Mouse (Mus musculus): ENCODE data around the gene Sez6. TPM values are rescaled to one million over a fixed set of nuclear protein-coding genes. Genes with fewer than 3 reads are reported as not detected.

Sez6 gene
- polyA plus RNA-seq, 1 experiment from 2014 or later, result 0.80 TPM

DNA sequence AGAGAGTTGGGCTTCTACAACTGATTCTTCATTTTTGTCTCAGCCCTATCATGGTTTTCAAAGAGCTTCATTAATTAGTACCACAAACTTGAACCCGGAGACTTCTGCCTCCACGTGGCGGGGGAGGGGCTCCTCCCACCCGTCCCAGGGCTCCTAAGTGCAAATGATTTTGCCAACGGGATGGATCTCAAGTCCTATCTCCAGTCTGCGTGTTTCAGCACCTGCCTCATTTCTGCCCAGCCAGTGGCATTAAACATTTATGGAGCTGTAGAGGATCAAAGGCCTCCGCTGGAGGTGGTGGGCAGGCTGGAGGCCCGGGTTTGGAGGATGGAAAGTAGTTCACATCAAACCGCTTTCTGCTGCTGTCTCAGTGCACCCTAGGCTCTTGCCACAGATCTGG, 3.9 kb upstream of the Sez6 start:
- no peak overlapping the region for H3K27ac ChIP-seq (ENCODE audit: low read depth, low read length)
- peaks cover 31% of the 10 kb centered on the region for H3K27me3 ChIP-seq (replicated peaks; ENCODE audit: control insufficient read depth, insufficient read depth, low read length)
- 17% methylated on average over 9 of the region's 9 CpGs for WGBS

DNA sequence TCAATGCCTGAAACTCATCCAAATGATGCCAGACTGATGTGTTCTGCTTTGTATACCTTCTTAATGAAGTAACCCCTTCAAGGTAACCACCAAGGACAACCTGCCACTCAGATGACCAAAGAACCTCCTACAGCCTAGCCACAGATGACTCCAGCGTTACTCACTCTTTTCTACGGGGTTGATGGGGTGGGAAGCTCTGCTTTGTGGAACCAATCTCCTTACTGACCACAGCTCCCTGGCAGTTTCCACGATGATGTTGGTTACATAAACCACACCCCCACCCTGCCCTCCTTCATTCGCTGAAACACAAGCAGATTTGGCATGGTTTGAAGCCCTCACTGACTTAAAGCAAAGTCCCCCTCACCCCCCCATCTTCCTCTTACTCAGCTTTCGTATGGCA, 2.8 kb upstream of the Sez6 start:
- no peak overlapping the region for H3K9ac ChIP-seq (ENCODE audit: low read depth, low read length)
- WGBS, result 72% methylated on average over 5 of the region's 5 CpGs

More for the DNA sequence above, 3.9 kb upstream of the Sez6 start:
- H3K4me3 ChIP-seq (ENCODE audit: low read depth, low read length), result no peak overlapping the region
- H3K4me1 ChIP-seq (replicated peaks; ENCODE audit: control insufficient read depth, insufficient read depth, low read length), result 0 out of 2 replicates have a peak, but pooled peaks cover 6% of the 10 kb centered on the region
- no peak overlapping the region for H3K9ac ChIP-seq (ENCODE audit: low read depth, low read length)
- no peak for ATAC-seq
- no peak for TF ChIP-seq CTCF (IDR thresholded peaks at IDR 0.05; ENCODE audit: low read depth)
- H3K4me2 ChIP-seq (replicated peaks; ENCODE audit: low read depth), result no peak overlapping the region
- H3K36me3 ChIP-seq (ENCODE audit: control insufficient read depth, insufficient read depth), result no peaks in the 10 kb centered on the region
- H3K9me3 ChIP-seq (ENCODE audit: control insufficient read depth), result no peaks in the 10 kb centered on the region

DNA sequence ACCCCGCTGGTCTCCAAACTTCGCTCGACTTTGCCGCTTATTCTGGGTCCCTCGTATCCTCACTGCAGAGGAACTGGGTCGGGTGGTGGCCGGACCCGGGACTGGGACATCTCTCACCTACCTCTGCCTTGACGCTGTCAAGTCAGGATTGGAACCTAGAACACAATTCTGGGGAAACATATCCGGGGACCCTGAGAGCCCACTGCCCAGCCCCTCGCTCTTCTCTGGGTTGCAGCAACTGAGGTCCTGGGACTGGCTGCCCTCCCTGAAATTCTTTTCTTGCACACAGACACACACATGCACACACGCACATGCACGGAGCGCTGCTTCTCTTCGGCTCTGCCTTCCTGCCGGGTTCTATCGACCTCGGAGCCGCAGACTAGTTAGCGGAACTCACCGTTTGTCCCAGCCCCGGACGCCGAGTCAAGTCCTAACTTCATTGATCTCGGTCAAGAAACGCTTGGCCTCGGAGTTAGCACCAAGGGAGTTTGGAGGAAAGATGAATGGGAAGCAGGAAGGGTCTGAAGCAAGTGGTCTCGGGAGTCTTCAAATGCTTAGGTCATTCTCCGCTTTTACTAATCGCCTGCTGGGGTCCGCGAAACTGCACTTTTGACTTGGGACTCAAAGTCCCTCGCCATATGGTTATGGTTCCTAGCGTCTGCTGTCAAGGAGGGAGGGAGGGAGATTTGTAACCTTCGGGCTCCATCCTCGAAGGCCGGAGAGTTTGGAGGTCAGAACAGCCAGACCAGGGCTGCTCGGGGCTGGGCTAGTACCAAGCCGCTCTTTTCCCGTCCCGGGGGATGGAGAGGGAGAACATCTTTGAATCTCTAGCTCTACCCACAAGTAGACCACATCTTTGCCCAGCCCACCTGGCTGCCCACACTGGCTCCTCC, 1.2 kb downstream of the Sez6 start:
- Histone ChIP-seq H3K9me3 (ENCODE audit: control insufficient read depth) (no peaks in the 10 kb centered on the region), H3K9ac (ENCODE audit: low read depth, low read length) (no peak overlapping the region), H3K36me3 (ENCODE audit: control insufficient read depth, insufficient read depth) (no peaks in the 10 kb centered on the region), H3K27me3 (replicated peaks; ENCODE audit: control insufficient read depth, insufficient read depth, low read length) (peaks cover 69% of the 10 kb centered on the region), H3K4me3 (ENCODE audit: low read depth, low read length) (peak overlapping the region; percentile 49), H3K4me1 (replicated peaks; ENCODE audit: control insufficient read depth, insufficient read depth, low read length) (0 out of 2 replicates have a peak, but pooled peaks cover 6% of the 10 kb centered on the region), H3K4me2 (replicated peaks; ENCODE audit: low read depth) (peak overlapping the region; percentile 91), H3K27ac (ENCODE audit: low read depth, low read length) (no peak overlapping the region)
- 2% methylated on average over 41 of the region's 41 CpGs for WGBS
- ATAC-seq, result no peak
- no peak for TF ChIP-seq CTCF (IDR thresholded peaks at IDR 0.05; ENCODE audit: low read depth)

More for the DNA sequence above, 2.8 kb upstream of the Sez6 start:
- Histone ChIP-seq H3K27me3 (replicated peaks; ENCODE audit: control insufficient read depth, insufficient read depth, low read length) (peaks cover 43% of the 10 kb centered on the region), H3K27ac (ENCODE audit: low read depth, low read length) (no peak overlapping the region), H3K9me3 (ENCODE audit: control insufficient read depth) (no peaks in the 10 kb centered on the region), H3K36me3 (ENCODE audit: control insufficient read depth, insufficient read depth) (no peaks in the 10 kb centered on the region), H3K4me1 (replicated peaks; ENCODE audit: control insufficient read depth, insufficient read depth, low read length) (0 out of 2 replicates have a peak, but pooled peaks cover 6% of the 10 kb centered on the region), H3K4me2 (replicated peaks; ENCODE audit: low read depth) (no peak overlapping the region), H3K4me3 (ENCODE audit: low read depth, low read length) (no peak overlapping the region)
- no peak for ATAC-seq
- TF ChIP-seq CTCF (IDR thresholded peaks at IDR 0.05; ENCODE audit: low read depth), result no peak

DNA sequence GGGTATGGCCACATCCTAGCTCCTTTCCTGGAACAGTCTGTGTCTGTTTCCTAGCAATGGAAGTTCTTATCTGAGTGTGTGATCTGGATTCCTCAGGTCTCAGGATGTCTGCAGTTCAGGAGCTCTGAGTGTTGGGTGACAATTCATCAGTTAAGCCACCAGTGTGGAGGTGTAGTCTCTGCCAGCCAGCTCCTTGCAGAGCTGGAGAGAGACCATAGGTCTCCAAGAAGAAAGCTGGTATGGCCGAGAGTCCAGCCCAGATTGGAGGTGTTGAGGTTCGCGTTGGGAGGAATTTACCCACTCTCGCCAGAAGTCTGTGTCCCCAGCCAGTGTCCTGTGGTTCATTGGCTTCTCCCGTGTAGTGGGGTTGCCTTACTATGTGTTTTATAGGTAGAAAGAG, 2.0 kb downstream of the Sez6 start:
- ATAC-seq, result no peak
- H3K27ac ChIP-seq (ENCODE audit: low read depth, low read length), result no peak overlapping the region
- H3K9me3 ChIP-seq (ENCODE audit: control insufficient read depth), result no peaks in the 10 kb centered on the region
- peaks cover 71% of the 10 kb centered on the region for H3K27me3 ChIP-seq (replicated peaks; ENCODE audit: control insufficient read depth, insufficient read depth, low read length)
- TF ChIP-seq CTCF (IDR thresholded peaks at IDR 0.05; ENCODE audit: low read depth), result no peak
- 27% methylated on average over 5 of the region's 5 CpGs for WGBS
- H3K4me3 ChIP-seq (ENCODE audit: low read depth, low read length), result no peak overlapping the region
- no peaks in the 10 kb centered on the region for H3K36me3 ChIP-seq (ENCODE audit: control insufficient read depth, insufficient read depth)
- H3K4me2 ChIP-seq (replicated peaks; ENCODE audit: low read depth), result no peak overlapping the region
- H3K9ac ChIP-seq (ENCODE audit: low read depth, low read length), result no peak overlapping the region
- H3K4me1 ChIP-seq (replicated peaks; ENCODE audit: control insufficient read depth, insufficient read depth, low read length), result 0 out of 2 replicates have a peak, but pooled peaks cover 6% of the 10 kb centered on the region

DNA sequence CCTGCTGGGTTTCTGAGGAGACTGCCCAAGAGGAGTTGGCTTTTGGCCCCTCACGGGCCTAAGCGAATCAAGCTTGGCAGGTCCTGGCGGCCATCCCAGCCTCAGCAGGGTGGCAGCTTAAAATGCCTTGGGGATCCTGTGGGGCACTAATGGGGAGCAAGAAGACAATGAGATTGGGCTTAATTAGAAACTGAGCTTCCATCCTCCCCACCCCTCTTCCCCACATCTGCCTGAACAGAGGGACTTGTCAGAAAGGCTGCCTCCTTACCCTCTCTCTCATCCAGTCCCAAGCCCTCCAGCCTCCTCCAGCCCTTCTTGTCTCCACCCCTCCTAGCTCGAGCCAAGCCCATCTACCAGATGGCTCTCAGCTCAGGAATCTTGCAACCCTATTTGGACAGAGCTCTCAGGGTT, 3.5 kb downstream of the Sez6 start:
- 0 out of 2 replicates have a peak, but pooled peaks cover 6% of the 10 kb centered on the region for H3K4me1 ChIP-seq (replicated peaks; ENCODE audit: control insufficient read depth, insufficient read depth, low read length)
- no peak for TF ChIP-seq CTCF (IDR thresholded peaks at IDR 0.05; ENCODE audit: low read depth)
- H3K4me2 ChIP-seq (replicated peaks; ENCODE audit: low read depth), result no peak overlapping the region
- no peaks in the 10 kb centered on the region for H3K36me3 ChIP-seq (ENCODE audit: control insufficient read depth, insufficient read depth)
- no peak overlapping the region for H3K4me3 ChIP-seq (ENCODE audit: low read depth, low read length)
- H3K9me3 ChIP-seq (ENCODE audit: control insufficient read depth), result no peaks in the 10 kb centered on the region
- peaks cover 69% of the 10 kb centered on the region for H3K27me3 ChIP-seq (replicated peaks; ENCODE audit: control insufficient read depth, insufficient read depth, low read length)
- no peak for ATAC-seq
- WGBS, result 2% methylated on average over 4 of the region's 4 CpGs
- H3K9ac ChIP-seq (ENCODE audit: low read depth, low read length), result no peak overlapping the region
- no peak overlapping the region for H3K27ac ChIP-seq (ENCODE audit: low read depth, low read length)

DNA sequence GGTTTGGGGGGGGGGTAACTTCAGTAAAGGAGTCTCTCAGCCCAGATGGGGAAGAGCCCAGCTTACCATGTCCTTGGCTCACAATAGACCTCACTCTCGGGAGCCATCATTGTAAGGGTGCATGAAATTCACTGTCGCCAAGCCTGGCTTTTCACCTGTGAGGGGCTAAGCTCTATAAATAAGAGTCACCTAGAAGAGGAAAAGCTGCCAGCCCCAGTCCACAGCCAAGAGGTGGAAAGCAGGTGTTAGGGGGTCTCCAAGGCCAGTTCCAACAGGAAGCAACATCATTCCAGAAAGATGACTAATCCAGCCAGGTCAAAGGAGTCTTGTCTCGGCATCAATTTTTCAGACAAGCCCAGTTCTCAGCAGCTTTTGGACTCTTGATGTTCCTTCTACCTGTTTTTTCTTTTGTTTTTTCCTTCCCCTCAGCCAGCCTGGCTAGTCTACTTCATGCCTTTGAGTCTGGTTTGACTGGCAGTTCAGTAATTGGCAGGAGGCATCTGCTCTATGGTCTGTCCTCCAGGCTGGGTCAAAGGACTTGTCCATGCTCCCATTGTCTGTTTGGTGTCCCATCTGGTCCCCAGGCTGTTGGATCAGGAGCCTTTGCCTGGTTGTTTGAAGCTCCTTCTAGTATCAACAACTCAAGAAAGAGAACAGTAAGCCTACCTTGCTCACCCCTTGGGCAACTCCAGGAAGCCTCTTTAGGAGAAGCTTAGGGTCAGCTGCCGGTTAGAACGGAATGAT, 4.1 kb downstream of the Sez6 start:
- WGBS, result 56% methylated on average over 5 of the region's 5 CpGs
- H3K27me3 ChIP-seq (replicated peaks; ENCODE audit: control insufficient read depth, insufficient read depth, low read length), result peaks cover 64% of the 10 kb centered on the region
- no peaks in the 10 kb centered on the region for H3K36me3 ChIP-seq (ENCODE audit: control insufficient read depth, insufficient read depth)

More for the DNA sequence above, 4.1 kb downstream of the Sez6 start:
- no peak overlapping the region for H3K27ac ChIP-seq (ENCODE audit: low read depth, low read length)
- H3K4me2 ChIP-seq (replicated peaks; ENCODE audit: low read depth), result no peak overlapping the region
- H3K4me1 ChIP-seq (replicated peaks; ENCODE audit: control insufficient read depth, insufficient read depth, low read length), result 0 out of 2 replicates have a peak, but pooled peaks cover 6% of the 10 kb centered on the region
- ATAC-seq, result no peak
- no peak for TF ChIP-seq CTCF (IDR thresholded peaks at IDR 0.05; ENCODE audit: low read depth)
- H3K9ac ChIP-seq (ENCODE audit: low read depth, low read length), result no peak overlapping the region
- no peak overlapping the region for H3K4me3 ChIP-seq (ENCODE audit: low read depth, low read length)
- H3K9me3 ChIP-seq (ENCODE audit: control insufficient read depth), result no peaks in the 10 kb centered on the region
